Mouse (Mus musculus) kidney, adult 2 months (tissue): ENCODE measurements at regions not wholly inside any gene's neighbourhood (a gene's known extent, or its start where the extent isn't known, plus 50 kb on each side); places are given as distances from the start of the nearest gene placed in this dataset.

Experiments used
- DNase-seq: peaks from one replicate; pipeline ENCODE4 v3.0.0; 2021
- H3K27ac ChIP-seq: fragments of 200-500 bp; 2 replicates; pipeline ENCODE4 v1.5.1; 2012; ENCODE audit warnings: low read depth, low read length, control low read depth, inconsistent platforms; ENCODE audit not compliant: insufficient read depth
- H3K27me3 ChIP-seq: fragments of 200-500 bp; replicated peaks from 2 replicates; pipeline ENCODE4 v1.6.1; 2012; ENCODE audit warnings: mild to moderate bottlenecking, moderate library complexity, low read length, inconsistent platforms; ENCODE audit not compliant: control insufficient read depth, insufficient read depth
- H3K36me3 ChIP-seq: fragments of 200-500 bp; 2 replicates; pipeline ENCODE4 v1.6.1; 2012; ENCODE audit warnings: mild to moderate bottlenecking, moderate library complexity, low read length, inconsistent platforms; ENCODE audit not compliant: control insufficient read depth, insufficient read depth
- H3K4me1 ChIP-seq: fragments of 200-500 bp; 2 replicates; pipeline ENCODE4 v1.6.1; 2011; ENCODE audit warnings: low read length; ENCODE audit not compliant: control insufficient read depth, insufficient read depth
- H3K4me3 ChIP-seq: fragments of 200-500 bp; 2 replicates; pipeline ENCODE4 v1.5.1; 2011; ENCODE audit warnings: mild to moderate bottlenecking, low read depth, low read length, control low read depth; ENCODE audit not compliant: insufficient read depth
- CTCF ChIP-seq: fragments of 200-500 bp; conservative IDR thresholded peaks from 2 replicates; pipeline ENCODE4 v1.5.1; 2011; ENCODE audit warnings: low read depth, mild to moderate bottlenecking, control low read depth, low read length, moderate library complexity, mixed read lengths; ENCODE audit not compliant: insufficient read depth, insufficient read length
- POLR2A ChIP-seq: fragments of 200-500 bp; IDR thresholded peaks from one replicate; pipeline ENCODE4 v1.6.1; 2011; ENCODE audit warnings: low read depth, low read length, control low read depth
- WGBS: fragments of 180-500 bp; shearing (Covaris S2); methylation state at CpG from one replicate; pipeline ENCODE4 v1.1.7; 2018; 5-methylcytosine and 5-hydroxymethylcytosine counted together

DNA sequence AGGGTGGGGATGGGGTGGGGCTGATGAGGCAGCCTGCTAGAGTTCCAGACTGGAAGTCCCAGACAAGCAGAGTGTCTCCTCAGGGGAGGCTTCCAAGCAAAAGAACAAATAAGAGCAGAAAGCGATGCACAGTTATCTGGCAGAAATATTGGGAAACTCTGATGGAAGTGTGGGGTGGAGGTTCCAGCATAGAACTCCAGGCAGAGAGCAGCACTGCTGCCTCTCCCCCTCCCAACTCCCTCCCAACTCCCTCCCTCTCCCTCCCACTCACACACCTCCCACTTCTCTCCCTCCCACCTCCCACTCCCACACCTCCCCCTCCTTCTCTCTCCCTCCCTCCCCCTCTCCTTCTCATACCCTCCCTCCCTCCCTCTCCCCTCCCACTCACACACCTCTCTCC is 313.3 kb downstream of the Glrx3 start:
- Histone ChIP-seq H3K4me1 (no peaks in the 10 kb centered on the region), H3K27ac (no peak overlapping the region), H3K36me3 (no peaks in the 10 kb centered on the region), H3K27me3 (no peaks in the 10 kb centered on the region), H3K4me3 (no peak overlapping the region)
- WGBS = 44% methylated on average over 1 of the region's 1 CpGs
- TF ChIP-seq CTCF (no peak), POLR2A (no peak)
- no peak for DNase-seq

DNA sequence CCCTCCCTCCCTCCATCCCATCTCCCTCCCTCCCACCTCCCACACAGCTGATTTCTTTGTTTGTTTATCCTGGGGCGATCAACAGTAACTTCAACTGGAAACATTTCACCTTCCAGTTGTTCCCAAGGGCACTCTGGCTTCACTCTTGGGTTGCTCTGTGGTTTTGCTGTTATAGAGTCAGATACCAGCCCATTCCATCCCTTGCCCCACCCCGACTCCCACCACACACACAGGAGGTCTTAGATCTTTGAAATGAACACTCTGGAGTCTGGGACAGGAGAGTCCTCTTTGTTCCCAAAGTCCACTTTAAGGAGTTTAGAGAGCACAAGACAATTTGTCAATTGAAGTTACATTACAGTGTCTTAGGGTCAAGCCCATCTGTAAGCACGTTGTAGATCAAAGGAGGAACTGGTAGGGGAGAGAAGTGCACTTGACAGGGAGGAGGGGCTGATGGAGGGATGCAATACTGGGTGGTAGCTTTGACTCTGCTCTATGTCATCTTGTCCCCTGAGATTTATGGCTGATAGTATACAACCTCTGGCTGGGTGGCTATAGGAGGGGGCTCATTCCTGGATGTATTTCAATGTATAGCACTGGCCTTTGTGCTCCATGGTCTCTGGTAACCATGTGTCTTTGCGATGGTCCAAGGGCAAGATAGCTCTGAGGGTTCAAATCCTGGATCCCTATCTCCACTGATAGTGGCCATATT is 313.9 kb downstream of the Glrx3 start:
- Histone ChIP-seq H3K27ac (no peak overlapping the region), H3K36me3 (no peaks in the 10 kb centered on the region), H3K27me3 (no peaks in the 10 kb centered on the region), H3K4me3 (no peak overlapping the region), H3K4me1 (no peaks in the 10 kb centered on the region)
- WGBS = 20% methylated on average over 4 of the region's 4 CpGs
- TF ChIP-seq CTCF (no peak), POLR2A (no peak)
- DNase-seq = no peak

DNA sequence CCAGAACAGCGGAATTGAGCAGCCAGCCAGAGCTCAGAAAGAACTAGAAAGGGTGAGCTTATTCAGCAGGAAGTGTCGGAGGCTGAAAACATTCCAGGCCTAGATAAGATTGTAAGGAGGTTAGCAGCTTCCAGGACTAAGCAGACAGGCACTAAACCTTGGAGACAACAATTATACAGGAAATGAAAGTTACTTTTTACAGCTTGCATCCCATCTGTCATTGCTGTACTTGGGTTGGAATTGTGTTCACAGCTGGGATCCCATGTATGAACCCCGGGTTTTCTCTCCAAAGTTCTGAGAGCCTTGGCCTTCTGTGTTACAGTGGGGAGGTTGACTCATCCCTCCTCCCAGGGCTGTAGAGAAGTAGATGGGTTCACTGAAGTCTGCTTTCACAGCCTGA is 328.5 kb downstream of the Glrx3 start:
- H3K27ac ChIP-seq = no peak overlapping the region
- TF ChIP-seq CTCF = no peak
- no peak for TF ChIP-seq POLR2A
- no peaks in the 10 kb centered on the region for H3K4me1 ChIP-seq
- no peaks in the 10 kb centered on the region; the same call in 1 of the 2 replicates for H3K27me3 ChIP-seq
- WGBS = 51% methylated on average over 3 of the region's 3 CpGs
- H3K36me3 ChIP-seq = no peaks in the 10 kb centered on the region
- H3K4me3 ChIP-seq = no peak overlapping the region
- DNase-seq = no peak

DNA sequence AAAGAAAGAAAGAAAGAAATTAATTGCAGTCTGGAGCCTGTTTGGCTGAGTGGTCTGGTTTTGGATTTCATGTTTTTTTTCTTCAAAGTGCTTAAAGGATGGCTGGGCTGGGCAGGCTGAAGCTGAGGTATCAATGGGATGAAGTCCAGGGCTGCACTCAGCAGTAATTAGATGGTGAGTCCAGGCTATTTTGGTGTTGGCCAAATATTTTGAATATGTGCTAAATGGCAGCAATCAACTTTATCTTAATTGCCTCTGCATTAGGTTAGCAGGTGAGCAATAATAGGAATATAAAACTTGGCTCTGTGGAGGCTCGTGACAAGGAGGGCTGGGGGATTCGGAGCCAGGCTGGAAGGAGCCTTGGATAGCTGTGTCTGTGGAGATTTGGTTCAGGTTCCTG is 329.3 kb downstream of the Glrx3 start:
- no peak for DNase-seq
- 68% methylated on average over 2 of the region's 2 CpGs for WGBS
- H3K27me3 ChIP-seq = no peaks in the 10 kb centered on the region; the same call in 1 of the 2 replicates
- no peak overlapping the region for H3K27ac ChIP-seq
- TF ChIP-seq POLR2A (no peak), CTCF (no peak)
- no peak overlapping the region for H3K4me3 ChIP-seq
- H3K36me3 ChIP-seq = no peaks in the 10 kb centered on the region
- no peaks in the 10 kb centered on the region for H3K4me1 ChIP-seq

DNA sequence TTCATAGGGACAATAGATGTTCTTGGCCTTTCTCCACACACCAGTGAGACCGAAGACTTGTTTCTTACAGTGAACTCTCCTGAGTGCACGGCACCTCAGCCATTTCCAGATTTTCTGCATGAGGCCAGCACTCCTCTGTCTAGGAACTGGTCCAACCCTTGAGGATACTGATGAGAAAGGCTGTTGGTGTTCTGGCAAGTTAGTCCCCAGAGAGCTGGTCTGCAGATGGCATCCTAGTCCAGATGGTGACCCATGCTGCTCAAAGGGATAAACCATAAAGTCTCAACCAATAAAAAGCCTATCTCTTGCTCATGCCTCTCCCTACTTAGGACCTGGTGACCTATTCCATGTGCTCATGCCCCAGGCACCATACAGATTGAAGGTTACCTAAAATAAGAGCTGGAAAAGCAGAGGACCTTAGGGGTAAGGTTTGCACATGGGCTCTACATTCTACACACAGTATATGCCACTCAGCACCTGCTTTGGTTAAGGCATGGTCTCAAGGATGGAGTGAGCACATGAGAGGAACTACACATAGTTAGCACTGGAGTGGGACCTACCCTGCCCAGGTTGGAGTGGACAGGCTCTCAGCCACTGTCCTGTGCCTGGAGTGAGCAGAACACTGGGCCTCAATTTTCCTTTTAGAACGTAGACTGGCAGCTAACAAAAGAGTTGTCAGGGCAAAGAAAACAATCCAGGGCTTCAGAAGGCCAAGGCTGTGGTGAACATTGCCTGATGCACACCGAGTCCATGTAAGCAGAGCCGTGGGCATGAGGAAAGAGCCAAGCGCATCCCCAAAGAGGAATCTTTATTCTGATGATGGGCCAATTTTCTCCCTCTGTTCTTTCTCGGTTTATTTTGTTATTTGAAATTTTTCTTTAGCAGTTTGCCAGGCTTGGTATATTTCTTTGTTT is 335.9 kb downstream of the Glrx3 start:
- WGBS = 88% methylated on average over 7 of the region's 7 CpGs

DNA sequence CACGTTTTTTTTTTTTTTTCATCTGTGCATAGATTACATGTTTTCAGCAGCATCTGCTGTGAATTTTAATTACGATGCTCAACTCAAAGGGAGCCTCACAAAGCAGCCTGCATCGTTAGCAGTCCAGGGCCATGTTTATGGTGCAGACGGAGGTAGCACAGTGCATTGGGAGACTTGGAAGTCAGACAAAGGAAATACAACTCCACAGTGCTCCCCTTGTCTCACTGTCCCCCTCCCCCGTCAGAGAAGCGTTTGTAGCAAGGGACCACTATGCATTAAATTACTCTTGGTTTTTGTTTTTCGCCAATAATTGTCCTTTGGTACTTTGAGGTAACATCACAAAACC is 336.5 kb downstream of the Glrx3 start:
- H3K27me3 ChIP-seq = no peaks in the 10 kb centered on the region; the same call in 1 of the 2 replicates
- TF ChIP-seq CTCF (no peak), POLR2A (no peak)
- WGBS = 50% methylated on average over 7 of the region's 7 CpGs
- H3K4me1 ChIP-seq = no peaks in the 10 kb centered on the region
- no peak overlapping the region for H3K27ac ChIP-seq
- no peaks in the 10 kb centered on the region for H3K36me3 ChIP-seq
- H3K4me3 ChIP-seq = no peak overlapping the region
- no peak for DNase-seq

More for the DNA sequence above, 335.9 kb downstream of the Glrx3 start:
- Histone ChIP-seq H3K4me1 (no peaks in the 10 kb centered on the region), H3K36me3 (no peaks in the 10 kb centered on the region), H3K4me3 (no peak overlapping the region), H3K27me3 (no peaks in the 10 kb centered on the region; the same call in 1 of the 2 replicates), H3K27ac (no peak overlapping the region)
- no peak for DNase-seq
- no peak for TF ChIP-seq POLR2A
- TF ChIP-seq CTCF = no peak

DNA sequence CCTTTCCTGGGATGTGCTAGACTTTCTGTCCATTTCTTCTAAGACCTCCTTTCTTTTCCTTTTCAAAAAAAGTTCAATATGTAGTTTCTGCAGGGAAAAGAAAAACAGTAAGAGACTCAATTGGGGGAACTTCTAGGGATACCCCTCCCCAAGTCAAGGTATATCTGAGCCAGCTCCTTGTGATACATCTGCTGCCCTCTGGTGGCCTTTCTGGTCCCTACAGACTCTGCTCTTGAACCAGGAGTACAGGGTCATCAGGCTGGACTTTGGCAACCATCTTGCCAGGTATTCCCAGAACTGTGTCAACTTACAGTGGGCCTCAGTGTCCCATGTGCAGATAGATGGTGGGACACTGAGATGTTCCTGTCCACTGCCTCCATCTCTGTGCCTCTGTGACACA is 346.5 kb downstream of the Glrx3 start:
- peak; percentile 46 for DNase-seq
- Histone ChIP-seq H3K27ac (no peak overlapping the region), H3K4me3 (no peak overlapping the region), H3K4me1 (no peaks in the 10 kb centered on the region), H3K36me3 (no peaks in the 10 kb centered on the region), H3K27me3 (no peaks in the 10 kb centered on the region)
- TF ChIP-seq POLR2A (no peak), CTCF (peak; percentile 70)
